Mouse (Mus musculus) kidney, postnatal 36 days (tissue): Measurements from ENCODE around the gene Slx1b.
A peak's percentile ranks its signal among the peaks of the same experiment; 100 is the strongest.

Experiments used
- DNase-seq, 2 experiments: peaks; one replicate each; pipeline ENCODE4 v3.0.0; 2021 to 2022; ENCODE audit warnings: mixed read lengths in 2 of 2

Gene Slx1b

GRCm38 (mm10) chr7:126672111-126672510 is 23.5 kb downstream of the Slx1b start:
- DNase-seq: no peak

- DNase-seq: no peak
Observed at GRCm38 (mm10) chr7:126670152-126670551, 25.4 kb downstream of the Slx1b start.

GRCm38 (mm10) chr7:126668452-126668851 is 27.1 kb downstream of the Slx1b start:
- no peak for DNase-seq

GRCm38 (mm10) chr7:126667495-126668090 is 28.0 kb downstream of the Slx1b start:
- DNase-seq: no peak

GRCm38 (mm10) chr7:126665269-126665668 is 30.3 kb downstream of the Slx1b start:
- DNase-seq: peak; percentile 54 to 55

- no peak for DNase-seq
Observed at GRCm38 (mm10) chr7:126663646-126664045, 31.9 kb downstream of the Slx1b start.

- no peak for DNase-seq
Observed at GRCm38 (mm10) chr7:126659771-126660170, 35.8 kb downstream of the Slx1b start.

- DNase-seq: no peak
Observed at GRCm38 (mm10) chr7:126657522-126657921, 38.1 kb downstream of the Slx1b start.

- DNase-seq: no peak
Observed at GRCm38 (mm10) chr7:126655695-126656094, 39.9 kb downstream of the Slx1b start.

- DNase-seq: no peak
Observed at GRCm38 (mm10) chr7:126653991-126654390, 41.6 kb downstream of the Slx1b start.

- DNase-seq: no peak
Observed at GRCm38 (mm10) chr7:126650852-126651251, 44.7 kb downstream of the Slx1b start.

- peak; percentile 93 to 98 for DNase-seq
Observed at GRCm38 (mm10) chr7:126649231-126650051, 46.1 kb downstream of the Slx1b start, which contains the start of gene Sgf29. Gene Sgf29, plus strand, starts transcription at chr7:126649309.

- DNase-seq: no peak
Observed at GRCm38 (mm10) chr7:126648486-126648885, 47.1 kb downstream of the Slx1b start.

- DNase-seq: peak; percentile 24 to 37
Observed at GRCm38 (mm10) chr7:126645708-126646107, 49.9 kb downstream of the Slx1b start.

- no peak for DNase-seq
Observed at GRCm38 (mm10) chr7:126644914-126645313, 50.7 kb downstream of the Slx1b start.

GRCm38 (mm10) chr7:126644345-126644744 is 51.2 kb downstream of the Slx1b start:
- no peak for DNase-seq

- DNase-seq: peak; percentile 47 to 65
Observed at GRCm38 (mm10) chr7:126643244-126643617, 52.4 kb downstream of the Slx1b start.

- DNase-seq: no peak
Observed at GRCm38 (mm10) chr7:126642545-126643243, 52.9 kb downstream of the Slx1b start.
